Mouse (Mus musculus): ENCODE results near the gene Wfdc21. TPM values are rescaled to one million over a fixed set of nuclear protein-coding genes. Genes with fewer than 3 reads are reported as not detected.

The Wfdc21 gene
- total and polyA plus RNA-seq, 3 experiments, result not detected

GRCm38 (mm10) chr11:83772341-83772740, 25.6 kb downstream of the Wfdc21 start:
- Histone ChIP-seq H3K27ac (ENCODE audit: control insufficient read depth, low read depth, low read length) (no peak overlapping the region), H3K36me3 (ENCODE audit: control insufficient read depth in 1 of 2, insufficient read depth in 2 of 2, low read length in 2 of 2) (peaks cover 5 to 8% of the 10 kb centered on the region in 2 experiments; a peak in 3 of 4 replicates), H3K27me3 (ENCODE audit: control insufficient read depth in 1 of 2, insufficient read depth in 2 of 2, low read length in 2 of 2) (no peaks in the 10 kb centered on the region), H3K4me3 (ENCODE audit: control insufficient read depth in 1 of 2, insufficient read depth in 1 of 2, low read depth in 2 of 2, low read length in 2 of 2) (no peak overlapping the region), H3K9ac (ENCODE audit: control insufficient read depth, low read depth, low read length, poor library complexity, severe bottlenecking) (no peak overlapping the region), H3K9me3 (replicated peaks; ENCODE audit: insufficient read depth, low read length) (no peaks in the 10 kb centered on the region), H3K4me1 (ENCODE audit: control insufficient read depth in 1 of 2, insufficient read depth in 2 of 2, low read length in 2 of 2) (peaks cover 2 to 6% of the 10 kb centered on the region in 2 experiments; a peak in 2 of 4 replicates), H3K79me2 (ENCODE audit: control insufficient read depth, insufficient read depth, low read length, poor library complexity) (no peaks in the 10 kb centered on the region)
- no peak for DNase-seq (ENCODE audit: low read depth, low spot score)
- TF ChIP-seq MEF2A (IDR thresholded peaks at IDR 0.05; ENCODE audit: extremely low read depth, insufficient replicate concordance, low read depth, low read length, poor library complexity, severe bottlenecking), result no peak
- TF ChIP-seq ETS1 (IDR thresholded peaks at IDR 0.05; ENCODE audit: low read depth, low read length), result no peak
- no peak for TF ChIP-seq BHLHE40 (IDR thresholded peaks at IDR 0.05; ENCODE audit: borderline replicate concordance, low read depth, low read length)
- no peak for TF ChIP-seq ZC3H11A (IDR thresholded peaks at IDR 0.05; ENCODE audit: low read depth, low read length)
- no peak for TF ChIP-seq EP300 (IDR thresholded peaks at IDR 0.05; ENCODE audit: low read depth in 1 of 2, low read length in 2 of 2)
- TF ChIP-seq MYB (IDR thresholded peaks at IDR 0.05; ENCODE audit: low read depth, low read length), result no peak
- TF ChIP-seq USF1 (IDR thresholded peaks at IDR 0.05; ENCODE audit: low read depth, low read length), result no peak
- TF ChIP-seq GATA1 (IDR thresholded peaks at IDR 0.05; ENCODE audit: low read depth, low read length), result no peak
- no peak for TF ChIP-seq POLR2AphosphoS2 (IDR thresholded peaks at IDR 0.05; ENCODE audit: low read length)
- no peak for TF ChIP-seq POLR2AphosphoS5 (IDR thresholded peaks at IDR 0.05; ENCODE audit: borderline replicate concordance, low read depth, low read length)
- no peak for TF ChIP-seq ZKSCAN1 (IDR thresholded peaks at IDR 0.05; ENCODE audit: low read depth, low read length)
- no peak for TF ChIP-seq RCOR1 (IDR thresholded peaks at IDR 0.05; ENCODE audit: low read depth, low read length)
- no peak for TF ChIP-seq TBP (IDR thresholded peaks at IDR 0.05; ENCODE audit: low read depth, low read length)
- TF ChIP-seq TAL1 (IDR thresholded peaks at IDR 0.05; ENCODE audit: low read length), result no peak
- no peak for TF ChIP-seq JUND (IDR thresholded peaks at IDR 0.05; ENCODE audit: low read depth, low read length)
- no peak for TF ChIP-seq CTCF (IDR thresholded peaks at IDR 0.05 in 2 of 3, conservative IDR thresholded peaks at IDR 0.05 in 1 of 3; ENCODE audit: control insufficient read depth in 1 of 3, insufficient read depth in 1 of 3, low read depth in 2 of 3, low read length in 3 of 3, poor library complexity in 1 of 3, severe bottlenecking in 1 of 3)
- TF ChIP-seq E2F4 (IDR thresholded peaks at IDR 0.05; ENCODE audit: borderline replicate concordance, low read depth, low read length), result no peak
- no peak for TF ChIP-seq MAX (IDR thresholded peaks at IDR 0.05; ENCODE audit: low read length)
- no peak for TF ChIP-seq ZNF384 (IDR thresholded peaks at IDR 0.05; ENCODE audit: low read depth, low read length)
- no peak for TF ChIP-seq CHD2 (IDR thresholded peaks at IDR 0.05; ENCODE audit: low read length)

- no peak for TF ChIP-seq USF2 (IDR thresholded peaks at IDR 0.05; ENCODE audit: borderline replicate concordance in 1 of 2, insufficient read depth in 1 of 2, low read depth in 1 of 2, low read length in 2 of 2)
- TF ChIP-seq UBTF (IDR thresholded peaks at IDR 0.05; ENCODE audit: borderline replicate concordance, insufficient read depth, low read depth, low read length), result no peak
- TF ChIP-seq MAFK (IDR thresholded peaks at IDR 0.05; ENCODE audit: borderline replicate concordance, low read depth, low read length), result no peak
- no peak for TF ChIP-seq CTCF (IDR thresholded peaks at IDR 0.05 in 2 of 3, conservative IDR thresholded peaks at IDR 0.05 in 1 of 3; ENCODE audit: control insufficient read depth in 1 of 3, insufficient read depth in 1 of 3, low read depth in 2 of 3, low read length in 3 of 3, poor library complexity in 1 of 3, severe bottlenecking in 1 of 3)
- H3K27me3 ChIP-seq (ENCODE audit: control insufficient read depth in 1 of 2, insufficient read depth in 2 of 2, low read length in 2 of 2), result no peaks in the 10 kb centered on the region
- no peak overlapping the region for H3K27ac ChIP-seq (ENCODE audit: control insufficient read depth, low read depth, low read length)
- DNase-seq (ENCODE audit: low read depth, low spot score), result no peak
- H3K36me3 ChIP-seq (ENCODE audit: control insufficient read depth in 1 of 2, insufficient read depth in 2 of 2, low read length in 2 of 2), result peaks cover 5 to 11% of the 10 kb centered on the region in 2 experiments; a peak in 3 of 4 replicates
- H3K9ac ChIP-seq (ENCODE audit: control insufficient read depth, low read depth, low read length, poor library complexity, severe bottlenecking), result no peak overlapping the region
- no peak overlapping the region for H3K4me3 ChIP-seq (ENCODE audit: control insufficient read depth in 1 of 2, insufficient read depth in 1 of 2, low read depth in 2 of 2, low read length in 2 of 2)
- H3K9me3 ChIP-seq (replicated peaks; ENCODE audit: insufficient read depth, low read length), result no peaks in the 10 kb centered on the region
- no peaks in the 10 kb centered on the region for H3K79me2 ChIP-seq (ENCODE audit: control insufficient read depth, insufficient read depth, low read length, poor library complexity)
- peaks cover 2 to 6% of the 10 kb centered on the region in 2 experiments; a peak in 2 of 4 replicates for H3K4me1 ChIP-seq (ENCODE audit: control insufficient read depth in 1 of 2, insufficient read depth in 2 of 2, low read length in 2 of 2)
Measured at GRCm38 (mm10) chr11:83773691-83774090, 27.0 kb downstream of the Wfdc21 start.

All from MEL (cell line).